In the genomic region with DNA sequence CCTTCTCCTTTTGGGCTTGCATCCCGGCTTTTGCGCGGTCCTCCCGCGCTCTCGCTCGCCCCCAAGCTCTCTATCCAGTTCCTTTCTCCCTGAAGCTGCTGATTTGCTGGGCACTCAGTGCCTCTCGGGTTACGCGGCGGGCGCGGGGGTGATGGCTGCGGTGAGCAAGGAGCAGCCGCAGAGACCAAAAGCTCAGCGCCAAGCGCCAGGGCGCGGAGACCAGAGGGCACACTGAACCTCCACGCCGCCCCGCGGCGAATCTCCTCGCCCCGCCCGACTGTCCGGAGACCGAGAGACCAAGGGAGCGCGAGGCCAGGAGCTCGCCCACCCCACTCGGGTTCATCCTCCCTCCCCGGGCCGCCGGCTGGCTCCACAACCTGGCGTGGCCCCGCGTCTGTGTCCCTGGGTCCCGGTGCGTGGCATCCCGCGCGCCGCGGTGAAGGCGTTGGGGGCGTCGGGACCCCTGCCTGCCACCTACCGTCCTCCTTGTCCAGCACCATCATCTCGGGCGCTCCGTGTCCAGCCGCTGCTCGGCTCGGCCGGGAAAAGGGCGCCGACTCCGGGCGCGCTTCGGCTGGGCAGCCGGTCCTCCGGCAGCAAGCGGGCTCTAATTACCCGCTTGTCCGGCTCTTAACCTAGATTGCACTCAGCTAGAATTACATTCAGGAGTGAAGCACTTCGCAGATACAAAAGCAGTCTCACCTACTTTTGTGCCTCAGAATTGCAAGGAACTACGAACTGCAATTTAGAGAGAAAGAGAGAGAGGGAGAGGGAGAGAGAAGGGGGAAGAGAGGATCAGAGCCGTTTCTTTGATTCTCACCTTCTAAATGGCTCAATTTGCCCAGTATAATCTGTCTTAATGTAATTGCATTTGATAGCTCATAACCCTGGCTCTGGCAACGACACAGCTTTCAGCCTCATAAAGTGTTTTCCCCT, we compare ENCODE assay signal across 9 mouse cellular contexts. TPM values are rescaled to one million over a fixed set of nuclear protein-coding genes. Genes with fewer than 3 reads are reported as not detected.
A peak's percentile ranks its signal among the peaks of the same experiment; 100 is the strongest.
DNase-seq lines count a peak whose midpoint lies in the region; ATAC-seq and TF ChIP-seq lines count a peak whose summit lies in the region.
"Had no signal": no experiment of that assay in that cellular context is flagged by ENCODE, and none has a peak within 500 bp of the region (broad histone marks: within the 10 kb centered on the region; RNA-seq: fewer than 3 reads in every experiment).

No protein-coding gene starts in this region.

- no peaks in the 10 kb centered on the region for H3K36me3 ChIP-seq in heart, embryonic 11.5 days (ENCODE audit: control insufficient read depth, insufficient read depth, low read length)
- no peaks in the 10 kb centered on the region for H3K36me3 ChIP-seq in midbrain, postnatal 0 days (ENCODE audit: insufficient read depth, low read length)

- TF ChIP-seq CTCF in midbrain, postnatal 0 days (IDR thresholded peaks at IDR 0.05), result no peak; the same call in 1 of the 2 replicates

- WGBS in heart, embryonic 11.5 days (ENCODE audit: insufficient replicate concordance), result under 1% methylated on average over 71 of the region's 72 CpGs
- WGBS in midbrain, postnatal 0 days, result under 1% methylated on average over 65 of the region's 72 CpGs

- no peak overlapping the region for H3K27ac ChIP-seq in heart, embryonic 11.5 days (ENCODE audit: low read depth, low read length)
- peak overlapping the region; percentile 84 for H3K27ac ChIP-seq in midbrain, postnatal 0 days (ENCODE audit: low read depth, low read length)

- H3K9me3 ChIP-seq in heart, embryonic 11.5 days (replicated peaks; ENCODE audit: control insufficient read depth, low read length), result no peaks in the 10 kb centered on the region
- H3K9me3 ChIP-seq in midbrain, postnatal 0 days (ENCODE audit: low read length), result no peaks in the 10 kb centered on the region

- peak overlapping the region; percentile 99 for H3K4me2 ChIP-seq in heart, embryonic 11.5 days
- peak overlapping the region; percentile 97 for H3K4me2 ChIP-seq in midbrain, postnatal 0 days (ENCODE audit: low read depth, low read length, poor library complexity, severe bottlenecking)

- peak; percentile 34 to 42 for DNase-seq in adrenal gland, adult 18-20 months (ENCODE audit: low spot score in 2 of 2)
- no peak for DNase-seq in adrenal gland, adult 8-10 months
- peak; percentile 13 for DNase-seq in urinary bladder, postnatal 14 days (ENCODE audit: low spot score)
- no peak for DNase-seq in urinary bladder, postnatal 36 days (ENCODE audit: low spot score in 2 of 2)
- peak; percentile 57 to 65 for DNase-seq in kidney, postnatal 4 days
- DNase-seq in midbrain, postnatal 0 days (ENCODE audit: low spot score), result peak; percentile 43
- DNase-seq in layer of hippocampus, adult 9-10 months (ENCODE audit: low spot score), result no peak

- peaks cover 64% of the 10 kb centered on the region for H3K27me3 ChIP-seq in heart, embryonic 11.5 days (ENCODE audit: control insufficient read depth, insufficient read depth, low read length)
- no peaks in the 10 kb centered on the region; the same call in 1 of the 2 replicates for H3K27me3 ChIP-seq in midbrain, postnatal 0 days (ENCODE audit: insufficient read depth, low read length)

- H3K4me1 ChIP-seq in heart, embryonic 11.5 days (ENCODE audit: control insufficient read depth, insufficient read depth, low read length), result peaks cover 9% of the 10 kb centered on the region; the same call in 1 of the 2 replicates
- H3K4me1 ChIP-seq in midbrain, postnatal 0 days (ENCODE audit: insufficient read depth, low read length), result peaks cover 7% of the 10 kb centered on the region; the same call in 1 of the 2 replicates

- ATAC-seq in heart, embryonic 11.5 days (replicated peaks; ENCODE audit: insufficient number of reproducible peaks, low FRiP score, low TSS enrichment), result no peak
- peak; percentile 24 for ATAC-seq in midbrain, postnatal 0 days (ENCODE audit: low FRiP score)

- peak overlapping the region; percentile 61 for H3K9ac ChIP-seq in heart, embryonic 11.5 days (ENCODE audit: low read depth, low read length)
- peak overlapping the region; percentile 80 for H3K9ac ChIP-seq in midbrain, postnatal 0 days (replicated peaks; ENCODE audit: low read length, poor library complexity, severe bottlenecking)

- peak overlapping the region; percentile 56 for H3K4me3 ChIP-seq in heart, embryonic 11.5 days (ENCODE audit: low read depth, low read length)
- H3K4me3 ChIP-seq in midbrain, postnatal 0 days (ENCODE audit: low read depth, low read length), result peak overlapping the region; percentile 73
- H3K4me3 ChIP-seq: erythroblast, embryonic 14.5 days had no signal

RNA-seq across cellular contexts. Expression of a gene that starts 5.2 kb away (rescaled TPM):
- 1 to 10 TPM; 2.8 to 7.6 TPM for total RNA-seq in adrenal gland, adult 18-20 months (2021)
- total RNA-seq in adrenal gland, adult 8-10 months (2022), result 1 to 10 TPM; 4.8 to 8.5 (median 6.3) TPM
- polyA plus RNA-seq in heart, embryonic 11.5 days (2014; fragmentation: Nextera tagmentation; extraction: Ambion mirVana), result 1.7 and 2.1 TPM in 2 replicates
- 109 and 117 TPM in 2 replicates for total RNA-seq in midbrain, postnatal 0 days (2014; rRNA removed)
- polyA plus RNA-seq in midbrain, postnatal 0 days (2015; fragmentation: Nextera tagmentation; extraction: Ambion mirVana), result 109 and 121 TPM in 2 replicates
- polyA plus RNA-seq: erythroblast, embryonic 14.5 days had no signal

Comparison
In these comparisons a context has a peak if more than half of its experiments do, and no peak if none do; other contexts are left out.
1. DNase-seq: peak in adrenal gland, adult 18-20 months (2 of 2), urinary bladder, postnatal 14 days (single experiment), kidney, postnatal 4 days (2 of 2) and midbrain, postnatal 0 days (single experiment); none in adrenal gland, adult 8-10 months (single experiment), urinary bladder, postnatal 36 days (0 of 2) and layer of hippocampus, adult 9-10 months (single experiment).
2. RNA of a gene that starts 5.2 kb away (total RNA-seq): 109 to 117 TPM in midbrain, postnatal 0 days; 2.8 to 7.6 TPM in adrenal gland, adult 18-20 months and 4.8 to 8.5 TPM in adrenal gland, adult 8-10 months; every median in the first group is over 10 times any median in the second.